Mouse (Mus musculus): ENCODE results near the gene Gm11116. TPM values are rescaled to one million over a fixed set of nuclear protein-coding genes. Genes with fewer than 3 reads are reported as not detected.

Gm11116 gene
- not detected in 2 replicates for polyA plus RNA-seq (2012; rRNA removed; ENCODE audit: low replicate concordance)

DNA sequence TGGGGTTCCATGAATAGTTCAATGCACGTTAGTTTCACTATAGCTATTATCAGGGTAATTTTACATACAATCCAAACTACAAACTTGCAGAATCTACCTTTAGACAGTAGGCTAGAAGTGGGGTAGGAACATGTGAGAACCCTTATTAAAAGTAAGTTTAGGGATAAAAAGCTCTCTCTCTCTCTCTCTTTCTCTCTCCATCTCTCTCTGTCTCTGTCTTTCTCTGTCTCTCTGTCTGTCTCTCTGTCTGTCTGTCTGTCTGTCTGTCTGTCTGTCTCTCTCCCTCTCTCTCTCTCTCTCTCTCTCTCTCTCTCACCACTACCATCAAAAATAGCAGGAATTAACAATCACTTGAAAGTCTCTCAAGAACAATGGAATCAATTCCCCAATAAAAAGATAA, at the start of gene Gm11116:
Gene Gm11116 (minus strand): TSS at position 101 of the 400 bp plus-strand sequence.

GRCm38 (mm10) chr5:88153999-88154398, 42.7 kb upstream of the Gm11116 start, which contains the start of gene Gm11115:
TSS of gene Gm11115 (minus strand) at chr5:88154099.

DNA sequence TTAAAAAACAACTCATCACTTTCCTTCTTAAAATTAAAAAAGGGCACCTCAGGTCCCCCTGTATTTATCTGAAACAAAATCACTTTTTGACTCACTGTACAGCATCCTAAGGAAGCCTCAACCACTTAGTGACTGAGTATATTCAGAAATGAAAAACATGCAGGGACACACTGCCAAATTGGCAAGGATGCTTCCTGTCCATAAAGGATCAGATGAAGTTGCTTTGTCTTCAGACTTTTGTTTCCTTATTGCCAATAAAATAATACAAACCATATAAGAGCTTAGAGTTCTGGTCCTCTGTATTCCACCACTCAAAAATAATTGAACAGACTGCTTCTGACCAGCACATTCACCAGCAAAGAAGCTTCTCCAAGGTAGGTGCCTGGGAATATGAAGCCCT, 25.1 kb downstream of the Gm11116 start, which contains the start of gene Smr2:
Gene Smr2 (plus strand): TSS at position 301 of the 400 bp plus-strand sequence.

Other genes with a start within 250 kb of the Gm11116 start
- gene Odam, start 226.5 kb downstream of the Gm11116 start, polyA plus RNA-seq (2012; rRNA removed; ENCODE audit: low replicate concordance) = not detected in 2 replicates
- not detected in 2 replicates for gene Csn3, start 186.0 kb downstream of the Gm11116 start, polyA plus RNA-seq (2012; rRNA removed; ENCODE audit: low replicate concordance)
- gene 2310003L06Rik, start 142.1 kb downstream of the Gm11116 start, polyA plus RNA-seq (2012; rRNA removed; ENCODE audit: low replicate concordance) = not detected in 2 replicates
- gene Gm28434, start 142.0 kb downstream of the Gm11116 start, polyA plus RNA-seq (2012; rRNA removed; ENCODE audit: low replicate concordance) = not detected in 2 replicates
- gene Cabs1, start 132.1 kb downstream of the Gm11116 start, polyA plus RNA-seq (2012; rRNA removed; ENCODE audit: low replicate concordance) = not detected in 2 replicates
- gene Smr3a, start 109.0 kb downstream of the Gm11116 start, polyA plus RNA-seq (2012; rRNA removed; ENCODE audit: low replicate concordance) = not detected in 2 replicates
- not detected in 2 replicates for gene Smr2, start 25.0 kb downstream of the Gm11116 start, polyA plus RNA-seq (2012; rRNA removed; ENCODE audit: low replicate concordance)
- not detected in 2 replicates for gene Gm11115, start 42.6 kb upstream of the Gm11116 start, polyA plus RNA-seq (2012; rRNA removed; ENCODE audit: low replicate concordance)
- gene Gm7714, start 157.4 kb upstream of the Gm11116 start, polyA plus RNA-seq (2012; rRNA removed; ENCODE audit: low replicate concordance) = not detected in 2 replicates
- not detected in 2 replicates for gene Prol1, start 205.8 kb upstream of the Gm11116 start, polyA plus RNA-seq (2012; rRNA removed; ENCODE audit: low replicate concordance)

All from duodenum, adult 2 months (tissue).